9 mouse cellular contexts compared by ENCODE assay signal in the genomic region with DNA sequence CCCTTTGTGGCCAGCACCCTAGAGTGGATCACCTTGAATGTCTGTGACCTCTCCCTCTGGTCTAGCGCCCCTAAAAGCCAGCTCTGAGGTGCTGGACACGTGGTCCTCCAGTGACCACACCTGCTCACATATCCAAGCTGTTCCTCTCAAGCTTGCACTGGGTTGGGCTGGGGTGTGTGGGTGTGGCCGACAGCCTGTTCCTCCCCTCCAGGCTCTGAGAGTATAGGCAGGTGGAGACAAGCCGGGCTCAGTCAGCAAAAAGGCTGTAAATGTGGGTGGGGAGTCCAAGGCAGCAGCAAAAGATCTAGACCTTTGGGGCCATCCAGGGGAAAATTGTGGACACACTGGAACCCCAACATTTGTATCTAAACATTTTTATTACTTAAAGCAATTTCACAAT. TPM values are rescaled to one million over a fixed set of nuclear protein-coding genes. Genes with fewer than 3 reads are reported as not detected.
DNase-seq lines count a peak whose midpoint lies in the region; ATAC-seq and TF ChIP-seq lines count a peak whose summit lies in the region.
"Had no signal": no experiment of that assay in that cellular context is flagged by ENCODE, and none has a peak within 500 bp of the region (broad histone marks: within the 10 kb centered on the region; RNA-seq: fewer than 3 reads in every experiment).

No protein-coding gene starts in this region.

- no peak overlapping the region for H3K4me2 ChIP-seq in intestine, embryonic 16.5 days (ENCODE audit: low read depth, low read length)

- H3K27ac ChIP-seq in heart, adult 2 months: peak overlapping the region; percentile 42; the same call in 1 of the 2 replicates
- H3K27ac ChIP-seq in intestine, embryonic 16.5 days (ENCODE audit: low read length): no peak overlapping the region; the same call in 1 of the 2 replicates

- H3K9ac ChIP-seq in heart, adult 2 months (ENCODE audit: low read depth, low read length): no peak overlapping the region
- H3K9ac ChIP-seq in intestine, embryonic 16.5 days (ENCODE audit: low read depth, low read length): no peak overlapping the region

- intact Hi-C loops in heart, adult 2 months (cut with DNase I): loop anchor here (5.0 kb wide), 1 partner anchor 34 kb away; no protein-coding TSS in a partner anchor

- H3K4me1 ChIP-seq in heart, adult 2 months (ENCODE audit: control insufficient read depth, insufficient read depth, low read length): peaks cover 8% of the 10 kb centered on the region
- H3K4me1 ChIP-seq in intestine, embryonic 16.5 days (ENCODE audit: control insufficient read depth, insufficient read depth, low read length): peaks cover 51% of the 10 kb centered on the region

- H3K36me3 ChIP-seq in heart, adult 2 months (ENCODE audit: control insufficient read depth, insufficient read depth, low read length): no peaks in the 10 kb centered on the region
- H3K36me3 ChIP-seq in intestine, embryonic 16.5 days (ENCODE audit: control insufficient read depth, insufficient read depth, low read length): no peaks in the 10 kb centered on the region

- H3K27me3 ChIP-seq in heart, adult 2 months (ENCODE audit: control insufficient read depth, insufficient read depth, low read length): no peaks in the 10 kb centered on the region; the same call in 1 of the 2 replicates
- H3K27me3 ChIP-seq in intestine, embryonic 16.5 days (replicated peaks; ENCODE audit: control insufficient read depth, insufficient read depth, low read length): no peaks in the 10 kb centered on the region

- TF ChIP-seq CTCF in heart, adult 2 months (IDR thresholded peaks at IDR 0.05): no peak

- 69% methylated on average over 4 of the region's 4 CpGs for WGBS in heart, adult 2 months
- 21% methylated on average over 4 of the region's 4 CpGs for WGBS in intestine, embryonic 16.5 days

- H3K9me3 ChIP-seq in intestine, embryonic 16.5 days (ENCODE audit: control insufficient read depth, low read length): no peaks in the 10 kb centered on the region

- no peak overlapping the region for H3K4me3 ChIP-seq in heart, adult 2 months
- H3K4me3 ChIP-seq in intestine, embryonic 16.5 days (ENCODE audit: low read length): no peak overlapping the region
- H3K4me3 ChIP-seq: gastrocnemius, adult 2 months had no signal

- DNase-seq in heart, adult 2 months: no peak
- DNase-seq in heart, adult 8-10 months (ENCODE audit: low spot score): no peak
- DNase-seq in MEL-GATA-1-ER (ENCODE audit: extremely low read depth, low read depth): peak; percentile 82
- DNase-seq in cerebellum, adult 9-11 months: no peak
- no peak for DNase-seq in frontal cortex, adult 2 months (ENCODE audit: extremely low spot score in 1 of 2, low spot score in 1 of 2)

- no peaks in the 10 kb centered on the region for H3K79me2 ChIP-seq in heart, adult 2 months (replicated peaks; ENCODE audit: control insufficient read depth, insufficient read depth, low read length)

- no peak for TF ChIP-seq EP300 in heart, adult 2 months (IDR thresholded peaks at IDR 0.05; ENCODE audit: insufficient read depth, low read depth, low read length)

- ATAC-seq in intestine, embryonic 16.5 days: peak; percentile 83
- ATAC-seq in megakaryocyte-erythroid progenitor cell, adult 5-6 weeks (replicated peaks; ENCODE audit: low FRiP score, low TSS enrichment, poor library complexity, severe bottlenecking): peak; percentile 55
- no peak for ATAC-seq in cerebellum, adult (ENCODE audit: insufficient number of reproducible peaks, low FRiP score, low TSS enrichment)

- TF ChIP-seq POLR2A in heart, adult 2 months (IDR thresholded peaks at IDR 0.05; ENCODE audit: insufficient read depth, low read depth, low read length): no peak

RNA-seq across cellular contexts. Expression of gene Pak6, which starts 4.6 kb away (rescaled TPM):
- 1 to 10 TPM; 6.1 to 8.1 TPM for total RNA-seq in heart, adult 2 months (2021)
- polyA plus RNA-seq in heart, adult 2 months (2012; rRNA removed): 11.1 and 12.7 TPM in 2 replicates
- total RNA-seq in heart, adult 8-10 months (2022): 10 to 100 TPM in 3 of 4 experiments, 1 to 10 TPM in 1; 7.5 to 13.4 (median 11.4) TPM
- 1.8 and 2.0 TPM in 2 replicates for polyA plus RNA-seq in intestine, embryonic 16.5 days (2015; fragmentation: Nextera tagmentation; extraction: Ambion mirVana)
- total RNA-seq in megakaryocyte-erythroid progenitor cell, adult 5-6 weeks (2014; fragmentation: Nextera tagmentation): 0.55 and 0.77 TPM in 2 replicates
- 1.0 and 1.4 TPM in 2 replicates for total RNA-seq in megakaryocyte-erythroid progenitor cell, adult 5-6 weeks (2017)
- polyA plus RNA-seq in frontal cortex, adult 2 months (2012; rRNA removed): 58.0 and 60.0 TPM in 2 replicates
- total RNA-seq: gastrocnemius, adult 2 months had no signal

RNA-seq across cellular contexts. Expression of gene Ankrd63, which starts 45.3 kb away (rescaled TPM):
- total RNA-seq in heart, adult 2 months (2021): 1 to 10 TPM; 1.3 to 2.5 TPM
- 1.1 and 3.5 TPM in 2 replicates for polyA plus RNA-seq in heart, adult 2 months (2012; rRNA removed)
- 1 to 10 TPM; 1.0 to 3.1 (median 1.7) TPM for total RNA-seq in heart, adult 8-10 months (2022)
- polyA plus RNA-seq in intestine, embryonic 16.5 days (2015; fragmentation: Nextera tagmentation; extraction: Ambion mirVana): 0.15 and 0.22 TPM in 2 replicates
- total RNA-seq in megakaryocyte-erythroid progenitor cell, adult 5-6 weeks (2014; fragmentation: Nextera tagmentation): not detected in 2 replicates
- 0.15 and 0.19 TPM in 2 replicates for total RNA-seq in megakaryocyte-erythroid progenitor cell, adult 5-6 weeks (2017)
- polyA plus RNA-seq in frontal cortex, adult 2 months (2012; rRNA removed): 24.2 and 24.3 TPM in 2 replicates
